Mouse (Mus musculus): Measurements from ENCODE around the gene Ccdc167.

- no peak for TF ChIP-seq ZC3H11A (IDR thresholded peaks at IDR 0.05; ENCODE audit: borderline replicate concordance, low read depth, low read length)
- TF ChIP-seq HCFC1 (IDR thresholded peaks at IDR 0.05; ENCODE audit: borderline replicate concordance, insufficient read depth, low read length), result no peak
Observed at GRCm38 (mm10) chr17:29728082-29728481, 11.2 kb upstream of the Ccdc167 start.
